Mouse (Mus musculus) ZHBTc4 (cell line): ENCODE data around the gene Nob1.

Experiments
- DNase-seq: peaks from one replicate; pipeline ENCODE4 v3.0.0-alpha.2; 2011; ENCODE audit warnings: low read depth, low spot score

Gene Nob1

GRCm38 (mm10) chr8:107435962-107436831 is 11.3 kb upstream of the Nob1 start, which contains the start of gene Wwp2:
Wwp2 (plus strand) TSS chr8:107436365.
- peak; percentile 91 for DNase-seq

DNA sequence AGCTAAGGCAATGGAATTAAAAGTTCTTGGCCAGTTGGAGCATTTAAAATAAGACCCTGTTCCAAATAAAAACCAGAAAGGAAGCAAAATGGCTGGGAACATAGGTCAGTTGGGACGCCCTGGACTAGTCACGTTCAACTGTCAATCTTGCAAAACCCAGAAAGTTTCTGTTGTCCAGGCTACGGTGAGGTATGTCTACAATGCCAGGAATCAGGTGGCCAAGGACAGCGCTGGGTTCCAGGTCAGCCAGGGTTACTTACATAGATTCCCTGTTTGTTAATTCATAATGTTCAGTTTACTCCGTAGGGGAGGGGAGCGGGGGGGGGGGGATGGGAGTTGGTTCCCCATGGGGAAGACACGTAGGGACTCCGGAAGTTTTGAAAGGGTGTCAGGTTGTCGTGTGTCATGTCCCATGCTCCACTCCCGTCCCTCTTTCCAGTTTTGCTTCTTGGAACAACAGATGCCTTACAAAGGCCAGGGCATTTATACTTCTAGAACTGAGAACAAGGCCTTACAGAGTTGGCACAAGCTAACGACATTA is 10.6 kb upstream of the Nob1 start:
- DNase-seq = no peak

DNA sequence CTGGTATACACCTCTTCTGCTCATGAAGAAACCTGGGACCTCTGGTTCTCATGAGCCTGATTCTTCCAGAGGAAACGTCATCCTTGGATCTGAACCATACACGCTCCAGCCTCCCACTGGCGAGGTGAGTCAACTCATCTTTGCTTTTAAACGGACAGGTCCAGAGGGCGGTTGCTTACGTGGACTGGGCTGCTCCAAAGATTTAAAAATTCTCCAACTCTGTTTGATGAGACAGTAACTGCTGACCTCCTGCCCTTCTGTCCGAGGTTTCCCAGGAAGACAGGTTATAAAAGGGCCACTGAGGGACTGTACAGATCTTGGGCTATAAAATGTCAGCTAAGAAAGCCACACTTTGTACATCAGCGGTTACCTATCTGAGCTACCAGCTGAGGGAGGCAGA is 6.0 kb upstream of the Nob1 start:
- DNase-seq = no peak

DNA sequence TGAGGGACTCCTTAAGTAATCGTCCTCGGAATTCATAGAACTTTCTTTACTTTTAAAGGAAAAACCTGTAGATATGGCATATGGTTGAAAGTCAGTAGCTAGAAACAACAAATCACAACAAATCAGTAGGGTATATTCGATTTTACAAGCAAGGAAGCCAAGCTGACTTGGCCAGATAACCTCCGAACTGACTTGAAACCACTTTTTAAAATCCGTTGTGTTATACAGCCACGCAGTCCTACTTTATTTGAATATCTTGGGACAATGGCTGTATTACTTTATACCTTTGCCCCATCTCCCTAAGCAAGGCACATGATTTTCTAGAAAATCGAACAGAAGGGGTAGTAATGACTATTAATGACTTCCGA is 363 bp upstream of the Nob1 start:
- DNase-seq = no peak

GRCm38 (mm10) chr8:107424176-107424575 is 675 bp downstream of the Nob1 start:
- DNase-seq = no peak

DNA sequence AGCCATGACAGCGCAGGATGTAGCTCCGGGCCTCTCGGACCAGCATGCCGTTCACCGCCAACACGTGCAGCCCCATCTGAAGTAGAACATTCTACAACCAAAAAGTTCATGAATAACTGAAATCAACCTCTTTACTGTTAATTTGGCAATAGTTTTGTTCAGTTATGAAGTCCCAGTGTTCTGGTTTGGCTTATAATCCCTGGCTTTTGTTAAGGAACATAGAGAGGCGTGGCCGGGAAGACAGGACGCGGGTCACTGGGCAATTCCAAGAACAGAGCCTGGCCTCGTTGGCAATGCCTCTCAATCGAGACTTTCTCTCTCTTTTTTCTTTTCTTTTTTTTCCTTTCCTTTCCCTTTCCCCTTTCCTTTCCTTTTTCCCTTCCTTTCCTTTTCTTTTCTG is 7.8 kb downstream of the Nob1 start:
- no peak for DNase-seq

DNA sequence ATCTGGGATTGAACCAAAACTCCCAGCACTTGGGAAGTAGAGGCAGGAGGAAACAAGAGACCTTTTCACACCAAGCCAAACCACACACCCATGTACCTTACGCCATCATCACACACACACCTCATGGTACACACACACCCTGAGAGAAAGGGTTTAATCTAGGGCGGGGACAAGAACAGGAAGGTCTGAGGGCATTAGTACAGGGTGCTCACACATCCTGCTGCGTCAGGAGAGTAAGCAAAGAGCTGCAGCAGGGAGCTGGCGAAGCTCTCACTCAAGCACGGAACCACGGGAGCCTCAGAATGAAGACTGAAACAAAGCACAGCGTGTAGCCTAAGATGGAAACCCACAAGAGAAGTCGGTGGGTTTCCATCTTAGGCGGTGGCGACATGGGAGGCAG is 11.0 kb downstream of the Nob1 start:
- no peak for DNase-seq

GRCm38 (mm10) chr8:107412552-107412951 is 12.3 kb downstream of the Nob1 start:
- peak; percentile 70 for DNase-seq

DNA sequence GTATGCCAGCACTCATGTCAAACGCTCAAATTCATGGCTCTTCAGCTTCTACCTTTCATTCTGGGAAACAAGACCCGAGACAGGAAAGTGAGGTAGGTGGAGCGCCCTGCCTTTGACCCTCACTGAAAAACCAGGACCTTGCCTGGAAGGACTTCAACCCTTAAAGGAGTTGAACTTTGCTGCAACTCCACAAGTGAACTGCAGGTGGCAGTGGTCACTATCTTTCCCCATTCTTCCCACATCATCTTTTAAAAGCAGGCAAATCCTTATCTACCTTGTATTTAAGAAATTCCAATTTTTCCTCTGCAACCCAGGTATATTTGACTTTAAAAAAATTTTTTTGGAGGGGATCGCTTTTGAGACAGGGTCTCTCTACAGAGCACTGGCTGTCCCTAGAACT is 13.5 kb downstream of the Nob1 start:
- DNase-seq = peak; percentile 86

- DNase-seq = no peak
Observed at GRCm38 (mm10) chr8:107405935-107406334, 18.9 kb downstream of the Nob1 start.

DNA sequence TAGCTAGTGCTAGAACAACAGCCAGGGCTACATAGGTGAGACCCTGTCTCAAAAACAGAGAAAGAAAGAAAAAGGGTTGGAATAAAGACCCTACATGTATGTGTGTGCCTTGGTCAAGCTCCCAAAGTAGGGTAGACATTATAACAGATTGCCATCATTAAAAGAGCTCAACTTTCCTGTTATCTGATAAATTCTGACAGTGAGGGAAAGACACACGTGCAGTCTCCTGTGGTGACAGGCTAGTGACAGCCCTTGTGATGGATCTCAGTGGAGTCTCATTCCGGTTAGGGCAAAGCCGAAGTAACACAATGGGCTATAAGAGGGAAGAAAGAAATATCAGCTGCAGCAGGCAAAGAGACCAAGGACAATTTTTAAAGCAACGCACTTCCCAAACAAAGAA is 20.8 kb downstream of the Nob1 start:
- peak; percentile 47 for DNase-seq

DNA sequence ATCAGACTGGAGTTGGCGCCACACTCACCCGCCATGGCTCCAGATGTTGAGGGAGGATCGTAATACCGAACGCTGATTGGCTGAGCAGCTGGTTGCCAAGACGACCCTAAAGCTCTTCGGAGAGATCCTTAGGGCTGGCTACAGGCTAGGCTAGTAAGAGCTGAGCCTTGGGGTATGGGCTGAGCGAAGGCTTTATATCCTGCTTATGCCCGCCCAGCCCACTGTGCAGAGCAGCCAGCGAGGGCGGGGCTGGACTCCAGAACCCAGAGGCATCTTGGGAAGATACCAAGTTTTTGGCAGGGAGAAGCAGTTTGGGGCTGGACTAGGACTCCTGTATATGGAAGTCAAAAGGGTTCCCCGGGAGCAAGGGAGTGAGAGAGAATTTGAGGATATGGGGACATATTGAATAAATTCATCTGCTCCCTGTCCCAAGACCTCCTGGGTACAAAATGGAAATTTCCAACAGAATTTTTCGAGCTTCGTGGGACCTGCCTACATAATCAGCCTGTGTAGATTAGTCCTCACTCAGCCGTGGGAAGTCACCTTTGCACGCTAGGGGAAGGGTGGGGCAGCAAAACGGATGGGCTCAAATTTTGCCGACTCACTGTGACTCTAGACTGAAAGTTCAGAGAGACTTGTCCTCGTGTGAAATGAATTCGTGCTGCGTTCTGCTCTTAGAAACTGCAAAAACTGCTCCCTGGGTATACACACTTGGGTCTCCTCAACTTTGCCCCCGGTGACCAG is 21.6 kb downstream of the Nob1 start, which contains the start of gene Nqo1:
TSS of gene Nqo1 (minus strand) at position 169 of the 744 bp plus-strand sequence.
- DNase-seq = peak; percentile 99

- no peak for DNase-seq
Observed at GRCm38 (mm10) chr8:107401866-107402265, 23.0 kb downstream of the Nob1 start.

DNA sequence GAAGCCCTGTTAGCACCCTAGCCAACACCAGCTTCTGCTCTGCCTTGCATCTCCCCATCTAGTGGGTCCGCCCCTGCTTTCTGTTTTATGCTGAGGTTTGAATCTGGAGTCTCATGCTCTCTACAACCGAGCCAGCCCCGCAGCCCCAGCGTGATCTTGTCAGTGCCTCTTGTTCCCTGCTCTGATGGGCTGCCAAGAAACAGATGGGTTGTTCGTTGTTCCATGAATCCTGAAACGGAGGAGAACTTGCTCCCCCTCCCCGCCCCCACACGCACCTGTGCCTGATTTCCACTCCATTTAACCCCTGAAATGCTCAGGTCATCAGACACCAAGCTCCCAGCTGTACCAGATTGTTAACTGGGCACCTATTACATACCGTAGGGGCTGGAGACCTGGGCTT is 25.4 kb downstream of the Nob1 start:
- no peak for DNase-seq

- no peak for DNase-seq
Observed at GRCm38 (mm10) chr8:107397665-107398064, 27.2 kb downstream of the Nob1 start.

DNA sequence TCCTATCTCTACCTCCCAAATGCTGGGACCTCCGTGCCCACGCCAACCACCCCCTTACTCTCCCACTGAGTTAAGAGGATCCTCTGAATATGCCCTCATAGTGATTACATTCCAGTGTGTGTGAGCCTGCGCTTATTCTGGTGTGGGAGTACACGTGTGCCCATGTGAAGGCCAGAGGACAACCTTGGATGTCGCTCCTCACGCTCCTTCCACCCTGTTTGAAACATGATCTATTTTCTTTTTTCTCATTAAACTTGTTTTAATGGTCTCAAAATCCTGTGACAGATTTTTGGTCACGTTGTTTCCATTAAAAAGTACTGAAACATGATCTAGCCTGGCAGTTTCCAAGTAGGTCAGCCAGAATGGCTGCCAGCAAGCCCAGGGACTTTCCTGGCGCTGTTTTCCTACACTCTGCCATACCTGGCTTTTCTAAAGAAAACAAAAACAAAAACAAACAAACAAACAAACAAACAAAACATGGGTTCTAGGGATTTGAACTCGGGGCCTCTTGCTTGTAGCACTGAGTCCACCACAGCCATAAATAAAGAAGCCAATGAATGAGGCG is 28.7 kb downstream of the Nob1 start:
- no peak for DNase-seq

DNA sequence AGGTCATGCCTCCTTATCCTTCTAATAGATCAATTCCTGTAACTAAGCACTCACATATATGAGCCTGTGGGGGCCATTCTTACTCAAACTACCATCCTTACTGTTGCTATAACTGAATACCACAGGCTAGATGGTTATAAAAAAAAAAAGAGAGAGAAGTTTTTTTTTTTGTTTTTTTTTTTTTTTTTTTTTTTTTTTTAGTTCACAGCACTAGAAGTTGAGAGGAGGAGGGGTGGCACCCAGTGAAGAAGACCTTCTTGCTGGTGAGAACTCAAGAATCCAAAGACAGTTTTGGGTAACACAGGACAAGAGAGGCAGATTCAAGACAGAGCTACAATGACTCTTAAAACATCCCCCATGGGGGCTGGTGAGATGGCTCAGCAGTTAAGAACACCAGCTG is 29.5 kb downstream of the Nob1 start:
- no peak for DNase-seq

- DNase-seq = no peak
Observed at GRCm38 (mm10) chr8:107391136-107391516, 33.7 kb downstream of the Nob1 start.

GRCm38 (mm10) chr8:107390476-107391135 is 34.2 kb downstream of the Nob1 start:
- DNase-seq = no peak

DNA sequence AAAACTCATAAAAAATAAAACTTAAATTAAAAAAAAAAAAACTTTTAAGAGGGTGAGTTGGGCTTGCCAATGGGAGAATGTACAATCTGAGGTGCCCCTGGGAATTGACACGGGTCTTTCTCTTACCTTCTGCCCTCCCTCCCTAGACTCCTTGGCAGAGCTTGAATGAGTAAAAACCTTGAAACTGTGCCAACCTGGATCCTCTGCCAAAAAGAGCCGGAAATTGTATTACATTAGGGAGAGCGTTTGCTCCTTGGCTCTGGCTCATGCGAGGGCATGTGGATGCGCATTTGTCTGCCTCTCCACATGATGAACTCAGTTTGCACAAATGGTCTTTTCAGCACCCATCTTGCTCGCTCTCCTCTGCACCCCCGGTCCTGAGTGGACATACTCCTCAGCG is 35.3 kb downstream of the Nob1 start:
- DNase-seq = no peak

DNA sequence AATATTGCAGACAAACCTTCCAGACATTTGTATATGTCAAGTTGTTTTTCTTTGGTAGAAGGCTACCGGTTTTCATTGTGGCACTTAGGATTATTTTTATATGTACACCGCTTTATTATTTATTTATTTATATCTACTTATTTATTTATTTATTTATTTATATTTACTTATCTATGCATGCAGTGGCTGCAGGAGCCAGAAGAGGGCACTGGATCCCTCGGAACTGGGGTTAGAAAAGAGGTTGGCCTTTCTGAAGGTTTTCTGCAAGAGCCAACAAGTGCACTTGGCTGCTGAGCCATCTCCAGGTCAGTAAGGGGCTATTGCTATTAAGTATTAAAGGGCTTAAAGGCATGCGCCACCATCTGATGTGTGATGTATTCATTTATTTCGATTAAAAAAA is 37.0 kb downstream of the Nob1 start:
- DNase-seq = peak; percentile 73

- DNase-seq = peak; percentile 76
Observed at GRCm38 (mm10) chr8:107386642-107387041, 38.2 kb downstream of the Nob1 start.
